Mouse (Mus musculus): ENCODE results near the gene Samd10.

The Samd10 gene

DNA sequence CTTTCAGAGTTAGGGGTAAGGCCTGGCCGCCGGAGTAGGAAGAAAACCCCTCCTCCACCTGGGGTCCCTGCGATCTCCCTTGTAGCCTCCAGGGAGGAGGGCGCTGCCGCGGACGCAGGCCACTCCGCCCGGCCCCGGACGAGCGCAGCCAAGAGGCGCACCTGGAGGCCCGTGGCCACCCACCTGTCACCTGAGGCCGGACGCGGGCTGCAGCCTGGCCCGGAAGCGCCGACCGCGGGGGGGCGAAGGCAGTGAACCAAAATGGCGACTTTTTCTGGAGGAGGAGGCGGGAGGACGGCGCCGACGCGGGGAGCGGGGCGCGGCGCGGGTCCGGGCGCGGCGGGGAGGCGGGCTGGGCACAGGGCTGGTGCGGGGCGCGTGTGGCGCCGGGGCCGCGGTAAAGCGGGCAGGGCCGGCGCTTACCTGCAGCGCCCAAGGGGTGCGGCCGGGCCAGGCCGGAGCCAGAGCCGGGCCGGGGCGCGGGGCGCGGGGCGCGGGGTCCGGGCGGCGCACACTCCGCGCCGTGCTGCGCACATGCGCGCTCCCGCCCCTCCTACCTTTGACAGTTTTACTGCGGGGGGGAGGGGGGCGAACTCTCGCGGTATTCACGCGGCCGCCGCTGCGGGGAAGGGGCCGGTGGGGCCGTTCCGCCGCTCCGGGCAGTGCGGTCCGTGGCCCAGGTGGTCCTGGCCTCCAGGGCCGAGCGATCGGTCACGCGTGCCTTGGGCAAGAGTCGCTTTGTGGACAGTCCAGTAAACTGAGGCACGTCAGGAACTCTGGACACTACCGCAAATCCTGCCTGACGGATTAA lies 6.6 kb downstream of the Samd10 start, which contains the start of gene Zfp512b:
Gene Zfp512b (minus strand): TSS at position 573 of the 811 bp plus-strand sequence.
- DNase-seq (ENCODE audit: low read depth, low spot score) = no peak

DNA sequence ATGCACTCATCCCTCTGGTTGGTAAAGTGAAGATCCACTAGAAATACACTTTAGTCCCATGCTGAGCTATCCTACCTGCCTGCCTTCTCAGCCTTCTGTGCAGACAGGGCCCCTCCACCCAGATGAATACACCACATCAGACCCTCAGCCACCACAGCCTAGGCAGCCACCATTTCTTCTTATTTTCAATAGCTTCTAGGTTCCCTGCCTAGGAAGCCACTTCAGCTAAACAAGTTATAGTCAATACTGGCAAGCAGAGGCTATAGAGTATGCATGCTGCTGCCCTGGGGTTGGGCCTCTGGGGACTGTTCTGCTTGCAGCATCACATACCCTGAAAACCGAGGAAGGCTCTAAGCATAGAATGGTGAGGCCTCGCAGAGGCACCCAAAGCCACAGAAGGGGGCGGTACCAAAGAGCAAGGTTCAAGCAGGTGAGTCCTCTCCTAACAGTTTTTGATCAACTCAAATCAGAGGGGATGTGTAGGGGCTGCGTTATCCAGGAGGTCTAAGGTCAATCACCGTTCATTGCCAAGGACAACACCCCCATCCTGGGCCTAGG lies 7.4 kb downstream of the Samd10 start, which contains the start of gene Prpf6:
Gene Prpf6 (plus strand): TSS at position 341 of the 558 bp plus-strand sequence.
- no peak for DNase-seq (ENCODE audit: low read depth, low spot score)

DNA sequence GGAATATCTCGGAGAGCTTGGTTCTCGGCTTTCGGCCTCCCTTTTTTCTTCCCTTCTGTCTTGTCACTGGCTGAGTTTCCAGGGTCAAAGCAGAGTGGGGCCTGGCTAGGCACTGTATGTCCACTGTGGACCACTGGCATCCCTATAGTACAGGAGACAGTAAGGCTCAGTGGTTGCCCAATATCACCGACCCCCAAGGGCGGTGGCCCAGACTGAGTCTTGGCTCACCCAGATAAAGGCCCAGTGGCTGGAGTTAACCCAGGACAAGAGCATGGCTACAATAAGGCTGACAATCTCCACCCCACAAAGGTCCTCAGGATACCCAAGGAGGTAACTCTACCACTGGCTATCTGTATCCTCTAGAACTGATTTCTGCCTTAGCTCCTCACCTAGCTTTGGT lies 8.5 kb downstream of the Samd10 start:
- DNase-seq (ENCODE audit: low read depth, low spot score) = no peak

DNA sequence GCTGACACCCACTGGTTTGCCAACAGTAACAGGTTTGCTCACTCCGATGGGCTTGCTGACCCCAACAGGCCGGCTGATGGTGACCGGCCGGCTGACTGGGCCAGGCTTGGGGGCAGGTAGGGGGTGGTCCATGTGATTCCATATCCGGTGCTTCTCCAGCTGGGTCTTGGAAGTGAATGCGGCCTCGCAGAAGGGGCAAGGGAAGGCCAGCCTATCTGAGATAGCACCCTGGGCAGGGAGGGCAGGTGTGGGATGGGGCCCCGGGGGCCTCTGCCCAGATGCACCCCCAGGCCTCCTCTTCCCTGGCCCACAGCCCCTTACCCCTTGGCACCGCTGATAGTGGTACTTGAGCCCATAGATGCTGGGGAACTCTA lies 9.3 kb downstream of the Samd10 start:
- no peak for DNase-seq (ENCODE audit: low read depth, low spot score)

DNA sequence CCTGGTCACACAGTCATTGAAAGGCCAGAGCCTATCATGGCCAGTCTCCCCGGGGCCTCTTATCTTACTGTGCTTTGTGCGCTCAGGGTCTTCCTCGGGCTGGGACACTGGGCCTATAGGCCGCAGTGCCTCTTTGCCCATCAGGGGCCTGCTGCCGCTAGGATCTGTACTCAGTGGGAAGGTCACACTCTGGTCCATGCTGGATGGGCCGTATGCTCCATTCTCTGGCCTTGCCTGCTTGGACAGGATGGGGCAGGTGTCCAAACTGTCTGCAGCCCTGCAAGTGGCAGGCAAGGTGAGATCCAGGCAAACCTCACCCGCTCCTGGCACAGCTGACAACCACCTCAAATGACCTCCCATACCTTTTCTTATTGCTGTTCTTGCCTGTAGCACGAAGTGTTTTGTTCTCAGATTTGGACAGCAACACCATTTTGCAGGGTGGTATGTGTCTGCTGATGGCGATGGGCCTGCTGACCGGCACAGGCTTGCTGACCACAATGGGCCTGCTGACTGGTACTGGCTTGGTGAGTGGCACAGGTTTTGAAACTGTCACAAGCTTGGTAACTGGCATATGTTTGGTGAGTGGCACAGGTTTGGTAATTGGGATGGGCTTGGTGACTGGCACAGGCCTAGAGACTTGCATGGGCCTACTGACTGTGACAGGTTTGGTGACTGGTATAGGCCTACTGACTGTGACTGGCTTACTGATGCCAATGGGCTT lies 9.8 kb downstream of the Samd10 start:
- DNase-seq (ENCODE audit: low read depth, low spot score) = no peak

DNA sequence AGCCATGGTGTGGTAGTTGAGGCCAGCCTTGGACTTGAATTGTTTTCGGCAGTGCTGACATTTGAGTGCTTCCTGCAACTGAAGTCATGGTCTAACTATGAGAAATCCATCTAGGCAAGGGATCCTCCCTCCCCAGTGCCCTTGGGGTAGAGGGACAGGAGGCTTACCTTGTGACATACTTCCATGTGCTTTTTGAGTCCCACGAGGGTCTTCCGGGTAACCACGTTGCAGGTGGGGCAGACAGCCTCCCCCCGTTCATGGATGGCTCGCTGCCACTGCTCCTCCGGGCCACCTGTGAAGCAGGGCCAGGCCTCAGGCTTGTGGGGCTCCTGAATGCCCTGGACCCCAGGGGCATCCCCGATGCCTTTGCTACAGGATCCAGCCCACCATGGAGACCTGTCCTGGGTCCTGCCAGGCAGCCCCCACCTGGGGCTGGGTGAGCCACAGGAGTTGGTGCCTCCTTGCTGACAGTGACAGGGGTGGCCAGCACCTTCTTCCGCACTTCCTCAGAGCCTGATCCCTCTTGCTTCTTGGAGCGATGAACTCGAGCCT lies 10.7 kb downstream of the Samd10 start:
- DNase-seq (ENCODE audit: low read depth, low spot score) = no peak

DNA sequence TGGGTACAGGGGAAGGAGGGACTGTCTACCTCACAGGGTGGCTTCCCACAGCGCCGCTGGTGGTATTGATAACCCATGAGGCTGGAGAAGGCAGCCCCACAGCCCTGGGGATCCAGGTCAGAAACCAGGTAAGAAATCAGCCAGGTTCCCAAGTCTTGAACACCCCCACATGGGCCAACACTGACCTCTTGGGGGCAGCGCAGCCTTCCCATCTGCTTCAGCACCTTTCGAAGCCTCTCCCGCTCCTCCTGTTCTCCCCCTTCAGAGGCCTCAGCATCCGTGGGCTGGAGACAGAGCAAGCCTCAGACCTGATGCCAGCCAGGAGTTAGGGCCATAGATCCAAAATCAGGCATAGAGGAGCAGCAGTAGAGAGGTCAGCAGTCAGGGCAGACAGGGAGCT lies 11.2 kb downstream of the Samd10 start:
- no peak for DNase-seq (ENCODE audit: low read depth, low spot score)

DNA sequence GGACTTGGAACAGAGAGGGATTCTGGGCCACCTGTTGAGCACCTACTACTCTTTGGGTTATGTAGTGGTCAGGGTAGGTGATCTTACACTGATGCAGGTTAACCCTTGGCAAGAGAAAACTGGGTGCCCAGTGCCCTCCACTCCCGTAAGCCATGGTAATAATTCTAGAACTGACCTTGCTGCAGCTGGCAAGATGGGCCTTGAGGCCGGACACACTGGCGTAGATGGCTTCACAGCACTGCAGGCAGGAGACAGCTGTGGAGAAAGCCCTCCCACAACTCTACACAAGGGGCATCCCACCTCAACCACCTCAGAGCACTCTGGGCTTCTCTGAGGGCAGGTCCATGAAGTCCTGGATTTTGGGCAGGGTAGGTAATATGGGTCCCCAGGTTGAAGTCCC lies 12.9 kb downstream of the Samd10 start:
- DNase-seq (ENCODE audit: low read depth, low spot score) = no peak

DNA sequence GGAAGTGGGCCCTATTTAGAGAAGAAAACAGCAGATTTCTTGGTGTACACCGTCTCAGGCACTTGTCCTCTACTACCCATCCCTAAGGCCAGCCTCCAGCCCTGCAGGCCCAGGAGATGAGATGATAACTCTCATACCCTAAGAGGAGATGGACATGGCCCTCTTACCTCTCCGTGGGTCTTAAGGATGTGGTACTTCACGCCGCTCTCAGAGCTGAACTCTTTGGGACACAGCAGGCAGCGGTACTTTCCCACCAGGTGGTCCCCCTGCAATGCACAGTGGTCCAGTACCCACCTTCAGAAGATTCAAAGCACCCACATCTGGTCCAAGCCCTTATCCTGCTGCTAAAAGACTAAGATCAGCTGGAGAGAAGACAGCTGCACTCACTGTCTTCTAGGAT lies 13.5 kb downstream of the Samd10 start:
- no peak for DNase-seq (ENCODE audit: low read depth, low spot score)

DNA sequence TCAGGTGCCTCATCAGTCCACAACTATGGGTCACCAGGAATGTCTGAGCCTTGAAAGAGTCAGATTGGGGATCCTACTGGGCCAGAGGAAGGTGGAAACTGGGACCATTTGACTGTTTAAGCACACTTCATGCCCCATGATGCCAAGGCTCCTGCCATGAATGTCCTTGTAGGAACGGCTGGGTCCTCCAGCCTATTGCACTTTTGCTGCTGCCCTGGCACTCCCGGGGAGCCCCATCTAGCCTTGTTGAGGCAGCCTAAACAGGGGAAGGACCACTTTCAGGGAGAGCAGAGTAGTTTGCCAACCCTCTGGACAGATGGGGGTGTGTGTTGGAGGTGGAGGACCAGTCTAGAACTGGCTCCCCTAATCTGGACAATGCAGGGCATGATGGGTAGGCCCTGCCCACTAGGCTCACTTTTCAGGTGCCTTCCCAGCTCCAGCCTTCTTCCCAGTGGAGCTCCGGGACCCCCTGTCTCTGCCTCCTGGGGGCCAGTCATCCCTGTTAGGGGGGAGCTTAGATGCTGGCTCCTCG lies 14.5 kb downstream of the Samd10 start, which contains the start of gene Uckl1:
Gene Uckl1 (minus strand): TSS at position 482 of the 532 bp plus-strand sequence.
- DNase-seq (ENCODE audit: low read depth, low spot score) = no peak

DNA sequence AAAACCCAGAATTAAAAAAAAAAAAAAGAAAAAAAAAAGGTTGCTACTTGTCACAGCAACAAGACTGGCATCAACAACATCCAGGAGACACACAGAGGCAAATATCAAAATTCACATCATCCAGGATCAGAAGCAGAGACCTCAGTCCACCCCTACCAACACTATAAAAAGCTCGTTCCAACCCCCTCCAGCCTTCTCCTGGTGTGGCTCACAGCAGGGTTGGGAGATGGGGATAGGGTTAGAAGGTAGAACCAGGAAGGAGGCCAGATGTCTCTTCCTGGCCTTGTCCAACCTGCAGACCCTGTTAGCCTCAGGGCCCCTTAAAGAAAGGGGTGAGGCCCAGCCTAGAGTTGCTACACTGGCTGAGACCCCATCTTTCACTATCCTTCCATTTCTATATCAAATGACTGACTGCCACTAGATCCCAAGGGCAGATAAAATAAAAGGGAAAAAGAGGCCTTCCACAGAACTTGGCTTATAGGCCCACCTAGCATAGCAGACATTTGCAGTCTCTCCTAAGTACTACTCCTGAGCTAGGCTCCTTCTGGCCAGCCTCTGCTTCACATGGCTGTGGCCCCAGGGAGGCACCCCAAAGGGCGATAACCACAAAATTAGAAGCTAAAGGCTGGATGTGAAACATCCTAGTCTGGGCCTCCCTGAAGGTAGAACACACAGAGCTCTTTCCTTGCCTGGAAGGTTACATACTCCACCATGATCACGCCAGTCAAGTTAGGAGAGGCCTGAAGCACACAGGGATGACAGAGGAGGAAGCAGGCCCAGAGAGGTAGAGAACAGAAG lies 15.4 kb downstream of the Samd10 start:
- DNase-seq (ENCODE audit: low read depth, low spot score) = no peak

DNA sequence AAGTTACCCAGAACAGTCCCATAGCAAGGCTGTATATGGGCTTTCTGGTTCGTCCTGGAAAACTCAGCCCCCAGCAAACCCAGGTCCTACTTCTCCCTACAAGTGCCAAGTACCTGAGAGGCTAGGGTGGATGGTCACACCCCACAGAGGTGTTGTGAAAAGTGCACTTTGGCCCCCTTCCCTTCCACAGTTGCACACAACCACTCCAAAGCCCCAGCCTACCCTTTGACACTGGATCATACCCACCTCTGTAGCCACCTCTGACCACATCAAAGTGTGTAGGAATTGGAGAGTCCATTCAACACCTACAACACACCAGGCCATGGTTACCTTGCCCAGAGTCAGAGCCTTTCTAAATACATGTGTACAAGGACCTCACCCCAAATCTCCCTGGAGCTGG lies 16.1 kb downstream of the Samd10 start:
- DNase-seq (ENCODE audit: low read depth, low spot score) = no peak

DNA sequence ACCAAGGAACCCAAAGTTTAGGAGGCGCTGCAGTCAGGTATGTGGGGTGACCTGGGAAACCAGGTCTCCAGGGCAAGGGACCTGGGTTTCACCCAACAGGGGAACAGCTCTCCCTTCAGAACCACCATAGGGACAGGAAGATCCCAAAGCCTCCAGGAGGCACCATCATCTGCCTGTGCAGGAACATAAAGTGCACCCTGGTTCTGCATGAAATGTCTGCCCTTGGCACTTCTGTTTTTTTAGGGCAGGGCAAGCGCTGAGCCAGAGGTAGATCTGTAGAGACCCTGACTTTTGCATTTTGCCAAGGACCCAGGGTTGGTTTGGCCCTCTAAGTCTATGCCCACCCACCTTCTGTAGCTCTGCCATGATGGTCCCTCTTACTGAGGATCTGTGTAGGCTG lies 16.7 kb downstream of the Samd10 start:
- DNase-seq (ENCODE audit: low read depth, low spot score) = no peak

DNA sequence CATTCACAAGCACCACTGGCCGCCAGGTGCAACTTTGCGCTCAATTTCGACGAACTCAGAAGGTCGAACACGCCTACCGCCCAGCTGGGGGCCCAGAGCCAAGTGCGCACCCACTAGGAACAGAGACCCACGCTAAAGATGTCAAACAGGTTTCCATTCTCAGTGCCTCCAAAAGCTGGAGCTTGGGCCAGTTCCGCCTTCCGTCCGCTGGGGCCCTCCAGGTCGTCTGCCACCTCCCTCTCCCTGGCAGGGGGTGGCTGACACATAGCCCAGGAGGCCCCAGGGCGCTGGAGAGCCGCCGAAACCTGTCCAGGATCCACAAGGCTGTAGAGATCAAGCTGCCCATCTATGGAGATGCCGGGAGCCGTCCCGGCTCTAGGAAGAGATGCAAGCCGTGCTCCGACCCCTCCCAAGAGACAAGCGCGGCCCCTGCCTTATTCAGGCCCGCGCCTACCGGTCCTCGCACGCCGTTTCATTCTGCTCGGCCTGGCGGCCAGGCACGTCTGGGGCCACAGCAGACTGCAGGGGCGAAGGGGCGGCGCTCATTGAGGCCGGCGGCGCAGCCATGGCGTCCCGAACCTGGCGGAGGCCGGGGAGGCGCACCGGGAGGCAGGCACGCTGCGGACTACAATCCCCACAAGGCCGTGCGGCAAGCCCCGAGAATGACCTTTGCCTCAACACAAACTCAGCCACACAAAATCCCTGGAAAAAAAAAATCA lies 17.5 kb downstream of the Samd10 start:
- no peak for DNase-seq (ENCODE audit: low read depth, low spot score)

DNA sequence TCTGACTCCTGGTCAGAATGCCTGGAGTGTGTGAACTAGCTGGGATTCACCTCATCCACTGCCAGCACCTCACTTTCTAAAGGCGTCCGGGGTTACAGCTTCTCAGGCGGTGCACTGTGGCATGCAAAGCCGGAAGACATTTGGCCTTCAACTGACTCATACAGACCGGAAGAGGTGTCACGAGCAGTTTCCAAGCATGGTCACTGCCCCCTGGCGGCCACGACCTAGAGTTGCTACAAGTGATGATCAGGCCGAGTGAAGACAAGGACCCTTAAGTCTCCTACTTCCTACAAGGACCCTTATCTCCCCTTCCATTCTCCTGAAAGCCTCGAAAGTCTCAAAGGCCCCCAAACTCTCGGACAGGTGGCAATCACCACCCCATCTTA lies 18.0 kb downstream of the Samd10 start:
- peak; percentile 73 for DNase-seq (ENCODE audit: low read depth, low spot score)

DNA sequence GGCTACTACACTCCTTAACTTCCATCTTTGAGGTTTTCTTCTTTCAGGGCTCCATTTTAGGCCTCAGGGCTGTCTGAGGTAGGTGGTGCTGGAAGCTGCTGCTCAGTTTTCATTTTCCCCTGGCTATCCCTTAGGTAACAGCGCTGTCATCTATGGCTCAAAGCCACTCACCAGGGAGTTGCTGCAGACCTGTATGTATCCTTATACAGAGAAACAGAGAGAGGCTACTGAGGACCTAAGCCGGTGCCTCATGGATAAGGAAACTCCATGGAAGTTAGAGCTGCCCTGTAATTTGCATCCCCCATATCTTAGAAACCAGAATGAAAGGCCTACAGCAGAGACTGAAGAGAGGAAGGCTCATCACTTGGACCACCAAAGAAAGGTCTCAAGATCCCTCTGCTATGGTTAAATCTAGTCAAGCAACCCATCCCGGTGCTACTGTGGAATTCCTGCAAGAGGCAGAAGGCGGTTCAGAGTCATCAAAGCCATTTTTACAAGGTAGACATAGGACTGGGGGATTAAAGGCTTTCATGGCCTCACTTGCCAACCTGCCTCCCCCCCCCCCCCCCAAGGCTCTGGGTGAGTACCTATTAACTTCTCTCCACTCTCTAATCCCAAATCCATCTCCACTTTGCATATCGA lies 18.8 kb downstream of the Samd10 start:
- DNase-seq (ENCODE audit: low read depth, low spot score) = no peak

DNA sequence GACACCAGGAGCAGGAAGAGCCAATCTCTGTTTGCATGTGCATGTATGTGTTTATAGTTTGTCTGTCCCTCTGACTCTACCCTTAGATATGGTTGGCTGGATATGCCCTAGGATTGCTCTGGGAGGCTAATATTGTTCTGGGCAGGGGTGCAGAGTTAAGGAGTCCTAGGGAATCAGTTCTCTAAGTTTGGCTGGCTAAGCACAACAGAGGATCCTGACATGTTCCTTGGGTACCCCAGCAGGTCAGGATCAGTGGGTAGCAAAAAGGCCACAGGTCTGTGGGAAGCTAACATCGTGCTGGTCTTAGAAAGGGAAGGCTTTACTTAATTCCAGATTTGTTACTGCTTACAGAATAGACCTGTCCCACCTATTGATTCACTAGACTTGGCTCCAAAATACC lies 19.3 kb downstream of the Samd10 start:
- no peak for DNase-seq (ENCODE audit: low read depth, low spot score)

DNA sequence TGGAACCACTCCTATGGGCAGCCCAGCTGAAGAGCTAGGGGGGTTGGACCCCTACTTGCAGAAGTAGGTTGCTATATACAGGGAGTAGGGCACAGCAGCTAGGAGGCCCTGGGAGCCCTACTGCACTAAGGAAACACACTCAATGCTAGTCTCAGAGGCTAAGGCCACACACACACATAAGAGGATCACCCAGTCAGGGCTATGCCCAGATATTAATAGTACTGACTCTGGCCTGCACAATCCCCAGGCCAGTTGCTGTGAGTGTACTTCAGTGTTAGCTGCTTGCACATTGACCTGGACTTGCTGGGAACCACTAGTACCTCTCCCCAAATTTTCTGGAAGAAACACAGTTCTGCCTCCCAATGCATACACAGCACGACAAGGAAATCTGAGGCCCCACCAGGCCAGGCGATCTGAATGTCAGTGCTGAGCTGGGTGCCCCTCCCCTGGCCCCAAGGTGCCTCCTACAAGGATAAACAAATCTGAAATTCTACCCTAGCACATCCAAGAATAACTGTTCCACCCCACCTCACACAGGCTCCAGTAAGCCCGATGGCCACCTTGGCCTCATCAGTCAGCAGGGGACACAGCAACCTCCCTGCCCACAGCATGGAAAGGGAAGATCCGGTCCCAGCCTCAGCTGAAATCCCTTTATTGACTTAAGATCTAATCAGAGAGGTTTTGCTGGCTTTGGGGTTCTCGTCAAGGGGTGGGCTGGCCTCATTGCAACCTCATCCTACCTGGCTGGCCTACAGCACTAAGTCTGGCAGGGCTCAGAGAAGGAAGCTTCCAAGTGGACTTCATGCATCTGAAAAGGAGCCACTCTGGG lies 20.0 kb downstream of the Samd10 start:
- DNase-seq (ENCODE audit: low read depth, low spot score) = no peak

DNA sequence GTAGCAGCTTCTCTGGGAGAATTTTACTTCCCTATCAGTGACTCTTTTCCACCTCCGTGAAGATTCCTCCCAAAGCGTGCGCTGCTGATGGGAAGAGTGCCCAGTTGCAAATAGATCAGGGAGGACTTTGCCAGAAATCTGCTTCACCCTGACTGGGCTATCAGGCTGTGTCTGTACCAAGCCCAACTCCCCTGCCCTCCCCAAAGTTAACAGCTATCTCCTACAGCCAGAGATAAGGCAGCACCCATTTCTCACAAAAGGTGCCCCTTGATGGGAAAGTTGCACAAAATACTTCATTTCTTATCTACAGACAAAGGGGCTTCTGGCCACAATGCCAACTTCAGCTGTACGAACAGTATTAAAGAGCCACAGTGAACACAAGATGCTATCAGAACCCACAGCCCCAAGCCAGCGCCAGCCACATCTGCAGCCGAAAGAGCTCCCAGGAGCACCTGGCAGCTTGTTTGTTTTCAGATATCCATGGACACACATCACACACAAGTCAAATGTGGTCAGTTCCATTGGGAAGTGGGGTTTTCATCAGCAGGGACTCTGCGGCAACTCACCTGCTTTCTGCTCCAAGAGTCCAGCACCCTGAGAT lies 20.9 kb downstream of the Samd10 start:
- no peak for DNase-seq (ENCODE audit: low read depth, low spot score)

Data from retina, postnatal 7 days (tissue).